Mouse (Mus musculus) left cerebral cortex, postnatal 14 days (tissue): ENCODE data around the gene Bet1. TPM values are rescaled to one million over a fixed set of nuclear protein-coding genes. Genes with fewer than 3 reads are reported as not detected.

Source experiments
- DNase-seq, 2 experiments: peaks; one replicate each; pipeline ENCODE4 v3.0.0; 2021 to 2022; ENCODE audit warnings: low spot score in 2 of 2, mixed read lengths in 1 of 2
- intact Hi-C: fragments of 180-260 bp; cut with DNase I; formaldehyde crosslinking; loops from one replicate; pipeline ENCODE4 v1.15.1; 2025
- long read RNA-seq, 2 experiments: library from polyadenylated mRNA; stranded (forward); transcript quantifications; one replicate each; pipeline ENCODE4 v2.0.0; 2021
- total RNA-seq, 2 experiments: library from RNA; stranded (reverse); gene quantifications; 2 replicates each; pipeline ENCODE4 v1.2.3; 2021

The Bet1 gene
- 10 to 100 TPM; 19.7 to 23.6 TPM for total RNA-seq
- long read RNA-seq, experiment 1, transcript Bet1-201 (4 exons, 1,516 nt): major isoform, 12 of 13 reads
- long read RNA-seq, experiment 1, partial matches to known transcripts: 0 of 13 reads
- long read RNA-seq, experiment 1, other reads (novel, unspliced or antisense): 1 of 13 reads
- long read RNA-seq, experiment 2, transcript Bet1-201 (4 exons, 1,516 nt): major isoform, 17 of 18 reads
- long read RNA-seq, experiment 2, partial matches to known transcripts: 0 of 18 reads
- long read RNA-seq, experiment 2, other reads (novel, unspliced or antisense): 1 of 18 reads

- peak; percentile 87 to 91 for DNase-seq
- intact Hi-C loops: loop anchor here (10.0 kb wide), 1 partner anchor 1298 kb away; the partner anchor contains the start of gene Asb4
Observed at GRCm38 (mm10) chr6:4086663-4087454, at the start of gene Bet1. Bet1 (minus strand) TSS chr6:4086972.

GRCm38 (mm10) chr6:4132239-4132638 is 45.5 kb upstream of the Bet1 start:
- intact Hi-C loops: no loop called here
- DNase-seq: no peak

GRCm38 (mm10) chr6:4131149-4131548 is 44.4 kb upstream of the Bet1 start:
- no peak for DNase-seq
- intact Hi-C loops: no loop called here

- intact Hi-C loops: no loop called here
- no peak for DNase-seq
Observed at GRCm38 (mm10) chr6:4118611-4119010, 31.8 kb upstream of the Bet1 start.

GRCm38 (mm10) chr6:4090423-4090822 is 3.7 kb upstream of the Bet1 start:
- no peak for DNase-seq
- intact Hi-C loops: no loop called here

- DNase-seq: no peak
Observed at GRCm38 (mm10) chr6:4072281-4072680, 14.5 kb downstream of the Bet1 start.

GRCm38 (mm10) chr6:4069714-4070113 is 17.1 kb downstream of the Bet1 start:
- intact Hi-C loops: no loop called here
- no peak for DNase-seq

More at GRCm38 (mm10) chr6:4072281-4072680, 14.5 kb downstream of the Bet1 start:
- intact Hi-C loops: no loop called here

GRCm38 (mm10) chr6:4054387-4054786 is 32.4 kb downstream of the Bet1 start:
- intact Hi-C loops: no loop called here
- DNase-seq: no peak

GRCm38 (mm10) chr6:4052843-4053242 is 33.9 kb downstream of the Bet1 start:
- intact Hi-C loops: no loop called here
- DNase-seq: no peak

GRCm38 (mm10) chr6:4047200-4047599 is 39.6 kb downstream of the Bet1 start:
- intact Hi-C loops: no loop called here

GRCm38 (mm10) chr6:4041821-4042220 is 45.0 kb downstream of the Bet1 start:
- intact Hi-C loops: no loop called here
- DNase-seq: no peak

More at GRCm38 (mm10) chr6:4047200-4047599, 39.6 kb downstream of the Bet1 start:
- no peak for DNase-seq

GRCm38 (mm10) chr6:4030956-4031355 is 55.8 kb downstream of the Bet1 start:
- no peak for DNase-seq
- intact Hi-C loops: no loop called here

Other genes with a start within 250 kb of the Bet1 start
- under 1 TPM; 0.21 to 0.35 TPM for gene Tfpi2, start 98.1 kb downstream of the Bet1 start, total RNA-seq
- not detected for gene Gngt1, start 93.2 kb downstream of the Bet1 start, total RNA-seq
- 10 to 100 TPM; 10.4 to 11.3 TPM for gene Gng11, start 83.1 kb downstream of the Bet1 start, total RNA-seq